Mouse (Mus musculus): ENCODE measurements around the gene Tmem38b.
"Not testable (repeated sequence)": the region's sequence is repeated elsewhere in the genome, so short reads cannot be mapped to it uniquely, and the experiment has no call there.

Gene Tmem38b

DNA sequence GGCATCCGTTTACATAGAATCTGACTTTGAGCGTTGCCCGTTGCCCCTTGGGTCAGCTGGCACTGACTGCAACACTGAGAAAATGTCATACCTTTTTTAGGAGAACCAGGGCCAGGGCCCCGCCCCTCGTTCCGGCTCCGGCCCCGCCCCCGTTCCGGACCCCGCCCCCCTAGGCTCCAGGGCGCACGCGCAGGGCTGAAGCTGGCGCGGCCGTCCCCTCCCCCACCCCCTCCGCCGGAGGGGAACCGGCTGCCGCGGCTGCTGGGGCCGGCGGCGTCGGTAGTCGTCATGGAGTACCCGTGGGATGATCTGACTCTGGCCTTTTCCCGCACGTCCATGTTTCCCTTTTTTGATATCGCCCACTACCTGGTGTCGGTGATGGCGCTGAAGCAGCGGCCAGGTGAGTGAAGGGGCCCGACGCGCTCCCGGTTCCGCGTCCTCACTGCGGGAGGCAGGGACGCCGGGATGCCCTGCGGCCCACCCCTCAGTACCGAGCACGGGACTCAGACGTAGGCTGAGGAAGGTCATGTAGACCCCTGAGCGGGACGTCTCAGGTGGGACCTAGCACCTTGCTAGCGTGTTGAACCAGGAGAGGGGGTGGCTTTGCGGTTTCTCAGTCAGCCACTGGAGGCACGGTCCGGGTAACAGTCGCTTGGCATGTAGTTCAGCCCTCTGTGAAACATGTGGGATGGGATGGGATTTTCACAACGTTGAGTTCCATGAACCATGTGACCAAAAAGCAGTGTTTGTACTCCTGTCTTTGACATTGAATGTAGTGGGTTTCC lies at the start of gene Tmem38b:
Gene Tmem38b, plus strand, starts transcription at position 225 of the 785 bp plus-strand sequence.
- DNase-seq = peak; percentile 90 to 92

- no peak for DNase-seq
These were observed 44.4 kb upstream of the Tmem38b start for GRCm38 (mm10) chr4:53781396-53781795.

DNA sequence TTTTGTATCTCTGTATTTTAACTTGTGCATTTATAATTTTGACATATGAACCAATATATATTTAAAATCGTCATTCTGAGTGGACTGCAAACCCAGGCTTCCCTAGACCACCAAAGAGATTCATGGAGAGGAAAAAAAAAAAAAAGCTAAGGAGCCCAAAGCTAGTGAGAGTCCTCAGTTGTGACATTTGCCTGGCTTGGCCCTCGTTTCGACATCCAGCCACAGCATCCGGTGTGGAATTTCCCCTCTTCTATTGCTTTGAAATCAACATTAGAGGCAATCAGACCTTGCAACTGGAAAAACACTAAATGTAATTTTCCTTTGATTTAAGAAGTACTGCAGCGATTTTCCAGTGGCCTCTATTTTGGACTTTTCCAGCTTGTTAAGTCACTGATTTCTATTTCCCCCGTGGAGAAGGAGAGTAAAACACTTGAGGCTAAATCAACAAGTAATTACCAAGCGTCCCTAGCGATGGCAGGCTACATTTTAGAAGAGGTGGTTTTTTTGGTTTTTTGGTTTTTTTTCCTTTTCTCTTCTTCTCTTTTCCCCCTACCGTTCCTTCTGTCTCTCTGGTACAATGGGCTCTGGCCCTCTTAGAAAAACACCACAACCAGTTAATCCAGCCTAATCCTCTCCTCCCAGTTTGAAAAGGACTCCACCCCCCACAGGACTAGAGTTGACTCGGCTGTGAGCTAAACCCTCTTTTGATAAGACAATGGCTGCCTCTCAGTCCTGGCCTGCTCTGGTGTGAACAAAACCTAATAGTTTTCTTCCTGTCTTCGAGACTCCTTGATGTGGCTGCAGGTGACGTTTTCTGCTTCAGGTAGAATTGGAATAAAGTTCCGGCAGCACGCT lies 43.4 kb upstream of the Tmem38b start:
- no peak for DNase-seq

DNA sequence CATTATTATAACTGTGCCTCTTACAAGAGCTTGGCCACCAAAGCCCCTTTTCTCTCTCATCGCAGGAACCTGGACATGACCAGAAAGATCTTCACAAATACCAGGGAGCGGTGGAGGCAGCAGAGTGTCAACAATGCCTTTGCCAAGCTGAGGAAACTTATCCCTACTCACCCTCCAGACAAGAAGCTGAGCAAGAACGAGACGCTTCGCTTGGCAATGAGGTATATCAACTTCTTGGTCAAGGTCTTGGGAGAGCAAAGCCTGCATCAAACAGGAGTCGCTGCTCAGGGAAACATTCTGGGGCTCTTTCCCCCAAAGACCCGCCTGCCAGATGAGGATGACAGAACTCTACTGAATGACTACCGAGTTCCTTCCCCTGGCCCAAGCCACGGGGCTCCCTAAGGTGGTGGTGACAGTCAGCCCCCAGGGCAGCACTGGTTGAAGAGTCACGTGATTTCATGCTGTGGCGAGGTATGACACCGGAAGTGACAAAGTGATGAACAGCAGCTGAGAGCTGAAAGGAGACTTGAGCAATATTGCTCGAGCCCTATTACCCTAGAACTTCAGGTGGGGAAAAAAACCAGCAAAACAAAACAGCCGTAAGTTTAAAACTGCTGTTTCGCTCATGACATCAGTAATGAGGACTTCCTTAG lies 40.0 kb upstream of the Tmem38b start:
- DNase-seq = no peak

DNA sequence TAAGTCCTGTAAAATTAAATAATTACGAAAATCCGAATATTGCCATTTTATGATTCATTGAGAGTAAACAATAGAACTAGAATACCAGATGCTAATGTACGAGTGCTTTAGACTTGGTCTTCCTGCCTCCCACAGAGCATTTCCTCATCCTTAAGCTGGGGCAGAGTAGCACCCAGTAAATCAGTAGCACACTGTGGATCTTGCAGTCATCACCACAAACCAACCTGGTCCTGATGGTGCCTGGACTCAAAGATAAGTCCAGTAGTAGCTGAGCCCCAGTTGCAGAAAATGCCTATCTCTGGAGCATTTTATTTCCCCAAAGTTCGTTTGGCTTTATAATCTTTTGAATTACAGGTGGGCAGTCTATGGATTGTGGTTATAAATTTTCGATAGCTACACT lies 39.0 kb upstream of the Tmem38b start:
- no peak for DNase-seq

DNA sequence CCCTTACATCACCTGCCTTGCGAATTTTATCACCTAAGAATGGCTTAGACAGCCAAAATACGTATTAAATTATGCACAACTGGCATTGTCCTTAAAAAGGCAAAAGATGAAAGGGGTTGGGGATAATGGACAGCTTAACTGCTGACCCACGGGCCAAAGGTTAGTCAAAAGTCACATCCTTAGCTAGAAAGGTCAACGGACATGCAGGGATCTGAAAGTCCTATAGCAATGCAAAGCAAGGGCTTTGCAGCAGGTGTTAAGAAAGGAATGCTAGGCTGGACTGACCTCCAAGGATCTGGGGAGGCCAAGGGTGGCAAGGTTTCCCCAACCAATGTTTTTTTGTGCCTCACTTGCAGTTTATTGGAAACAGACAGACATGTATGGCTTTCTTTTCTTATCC lies 36.5 kb upstream of the Tmem38b start:
- DNase-seq = no peak

DNA sequence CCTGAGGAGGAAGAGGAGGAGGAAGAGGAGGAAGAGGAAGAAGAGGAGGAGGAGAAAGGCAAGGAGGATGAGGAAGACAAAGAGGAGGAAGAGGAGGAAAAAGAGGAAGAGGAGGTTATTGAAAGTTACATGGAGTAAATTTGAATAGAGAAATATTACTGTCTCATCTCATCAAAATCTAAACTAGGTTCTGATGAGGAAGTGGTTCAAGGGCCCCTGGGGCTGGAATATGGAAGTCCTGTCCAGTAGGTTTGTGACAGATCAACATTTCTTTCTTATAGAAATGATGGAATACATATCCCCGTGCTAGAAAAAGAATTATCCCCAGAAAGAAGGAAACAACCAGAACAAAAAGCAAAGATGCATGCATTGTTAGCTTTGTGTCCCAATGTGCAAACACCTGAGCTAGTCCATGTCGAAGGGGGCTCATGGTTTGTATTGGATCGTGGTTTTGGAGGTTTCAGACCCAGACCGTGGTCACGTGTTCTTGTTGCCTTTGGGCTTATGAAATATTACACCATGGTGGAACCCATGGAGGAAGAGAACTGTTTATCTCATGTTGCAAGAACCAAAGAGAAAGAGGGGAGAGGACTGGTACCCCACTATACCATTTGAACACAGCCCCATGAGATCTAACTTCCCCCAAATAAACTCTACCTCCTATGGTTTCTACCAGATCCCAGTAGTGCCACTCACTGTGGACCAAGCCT lies 31.4 kb upstream of the Tmem38b start:
- DNase-seq = no peak

DNA sequence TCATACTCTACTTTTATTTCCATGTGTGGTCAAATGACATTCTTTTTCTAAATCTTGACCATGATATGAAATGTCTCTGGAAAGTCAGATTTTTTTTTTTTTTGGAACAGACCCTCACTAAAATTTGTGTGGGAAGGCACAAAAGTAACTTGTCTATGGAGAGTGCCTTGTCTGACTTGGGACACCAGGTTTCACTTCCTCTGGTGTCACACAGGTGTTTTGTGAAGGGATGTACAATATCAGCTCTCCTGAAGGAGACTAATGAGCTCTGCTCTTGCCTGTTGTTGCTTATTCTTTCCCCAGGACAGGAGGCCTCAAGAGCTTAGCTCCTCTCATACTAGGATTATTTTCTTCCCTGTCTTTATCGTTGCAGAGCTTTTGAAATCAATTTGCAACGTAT lies 30.8 kb upstream of the Tmem38b start:
- DNase-seq = no peak

- DNase-seq = no peak
These were observed 30.1 kb upstream of the Tmem38b start for GRCm38 (mm10) chr4:53795706-53796105.

GRCm38 (mm10) chr4:53796865-53797772 lies 28.7 kb upstream of the Tmem38b start:
- DNase-seq = no peak

GRCm38 (mm10) chr4:53798896-53799676 lies 26.8 kb upstream of the Tmem38b start:
- no peak for DNase-seq

DNA sequence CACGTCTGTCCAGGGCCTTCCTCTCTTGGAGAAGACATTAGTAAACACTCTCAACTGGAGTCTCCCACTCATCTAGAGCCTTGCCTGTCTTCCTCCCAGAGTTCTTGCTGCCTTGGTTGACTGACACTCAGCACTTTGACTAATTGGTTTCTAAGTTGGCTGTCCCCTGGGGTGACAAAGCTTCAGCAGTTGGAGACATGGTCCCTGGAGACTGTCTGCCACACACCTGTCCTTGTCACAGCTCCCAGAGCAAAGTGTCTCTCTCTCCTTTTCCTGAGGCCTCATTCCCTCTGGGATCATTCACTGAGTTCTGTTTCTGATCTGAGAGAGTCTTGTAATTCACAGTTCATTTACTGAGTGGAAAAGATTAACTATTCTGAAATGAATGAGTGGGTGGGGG lies 26.1 kb upstream of the Tmem38b start:
- DNase-seq = no peak

- DNase-seq = not testable (repeated sequence)
These were observed 22.2 kb upstream of the Tmem38b start for GRCm38 (mm10) chr4:53803674-53804073.

- DNase-seq = not testable (repeated sequence)
These were observed 19.4 kb upstream of the Tmem38b start for GRCm38 (mm10) chr4:53806428-53806827.

DNA sequence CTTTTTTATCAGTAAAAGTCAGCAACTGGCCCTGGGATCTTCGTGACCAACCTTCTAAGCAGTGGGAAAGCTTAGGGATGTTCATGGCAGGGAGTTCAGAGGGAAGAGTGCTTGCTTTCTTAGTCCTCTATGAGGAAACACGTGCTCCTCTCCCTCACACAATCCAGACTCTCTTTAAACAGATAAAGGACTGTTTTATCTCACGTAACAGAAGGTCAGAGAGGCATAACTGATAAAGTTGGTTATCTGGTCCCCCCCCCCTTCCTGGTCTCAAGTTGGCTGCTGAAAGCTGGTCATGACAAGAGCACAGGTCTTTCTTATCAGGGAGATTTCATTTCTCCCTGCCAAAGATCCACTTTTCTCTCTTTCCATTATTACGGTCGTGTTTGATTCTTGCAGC lies 7.5 kb upstream of the Tmem38b start:
- no peak for DNase-seq

DNA sequence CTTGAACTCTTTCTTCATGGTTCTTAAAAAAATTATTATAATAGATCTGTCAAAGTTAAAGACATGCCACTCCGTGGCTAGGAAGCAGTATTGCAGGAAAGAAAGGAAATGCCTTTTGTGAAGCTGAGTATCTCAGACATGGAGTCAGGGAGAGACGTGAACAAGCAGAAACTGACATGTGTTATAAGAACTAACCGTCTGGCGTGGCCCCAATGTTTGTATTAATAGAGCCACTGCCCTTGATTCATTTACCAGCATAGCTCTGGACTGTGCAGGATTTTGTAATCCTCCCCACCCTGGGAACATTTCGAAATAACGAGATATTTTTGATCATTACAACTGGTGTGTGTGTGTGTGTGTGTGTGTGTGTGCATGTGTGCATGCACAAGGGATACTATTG lies 2.1 kb upstream of the Tmem38b start:
- no peak for DNase-seq

DNA sequence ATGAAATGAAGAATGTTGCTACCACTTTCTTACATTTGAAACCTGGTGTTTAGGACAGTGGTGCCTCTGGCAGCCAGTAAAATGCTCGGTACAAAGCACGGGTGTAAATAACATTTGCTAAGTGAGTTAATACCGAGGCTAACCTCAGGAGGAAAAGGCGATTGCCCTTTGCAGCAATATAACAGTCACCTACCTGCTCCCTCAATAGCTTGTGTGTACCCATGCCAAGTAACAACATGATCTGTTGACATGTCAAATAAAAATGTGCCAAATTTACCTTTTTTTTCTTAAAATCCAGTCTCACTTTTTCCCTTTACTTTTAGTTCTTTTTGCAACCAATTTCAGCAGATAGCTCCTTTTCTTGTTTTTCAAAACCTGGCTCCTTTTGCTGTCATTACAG lies 1.0 kb upstream of the Tmem38b start:
- no peak for DNase-seq

GRCm38 (mm10) chr4:53826641-53827248 lies 900 bp downstream of the Tmem38b start:
- DNase-seq = no peak

DNA sequence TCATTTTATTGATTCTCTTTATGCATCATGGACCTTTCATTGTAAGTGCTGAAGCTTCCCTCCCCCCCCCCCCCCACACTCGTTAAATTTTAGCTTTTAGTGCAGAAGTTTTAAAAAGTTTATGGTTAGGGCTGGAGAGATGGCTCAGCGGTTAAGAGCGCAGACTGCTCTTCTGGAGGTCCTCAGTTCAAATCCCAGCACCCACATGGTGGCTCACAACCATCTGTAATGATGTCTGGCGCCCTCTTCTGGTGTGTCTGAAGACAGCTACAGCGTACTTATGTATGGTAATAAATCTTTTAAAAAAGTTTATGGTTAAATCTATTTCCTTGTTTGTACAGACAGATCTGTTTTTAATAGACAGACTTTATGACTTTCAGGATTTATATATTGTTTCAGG lies 2.0 kb downstream of the Tmem38b start:
- no peak for DNase-seq

- DNase-seq = no peak
These were observed 3.1 kb downstream of the Tmem38b start for GRCm38 (mm10) chr4:53828914-53829313.

Measured in cerebellum, postnatal 14 days (tissue).